ENCODE assay signal across 12 mouse cellular contexts in the genomic region with DNA sequence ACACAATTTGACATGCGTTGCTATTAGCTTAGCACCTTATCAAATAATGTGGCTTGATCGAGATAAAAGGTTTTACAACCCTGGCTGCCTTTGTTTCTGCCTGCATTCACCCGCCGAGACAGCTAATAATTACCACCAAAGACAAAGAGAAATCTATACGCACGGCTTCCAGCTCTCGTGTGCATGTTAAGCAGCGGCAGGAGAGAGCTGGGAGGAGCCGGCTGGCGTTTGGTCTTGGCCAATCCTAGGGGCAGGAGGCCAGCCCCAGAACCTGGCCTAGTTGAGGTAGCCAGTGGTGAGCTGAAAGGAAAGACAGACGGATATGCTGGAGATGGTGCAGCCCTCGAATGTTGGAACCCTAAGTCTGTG.
DNase-seq lines count a peak whose midpoint lies in the region; ATAC-seq and TF ChIP-seq lines count a peak whose summit lies in the region.
"Had no signal": no experiment of that assay in that cellular context is flagged by ENCODE, and none has a peak within 500 bp of the region (broad histone marks: within the 10 kb centered on the region; RNA-seq: fewer than 3 reads in every experiment).

No protein-coding gene starts in this region.

- H3K36me3 ChIP-seq in intestine, embryonic 14.5 days (ENCODE audit: control insufficient read depth, insufficient read depth, low read length), result no peaks in the 10 kb centered on the region
- H3K36me3 ChIP-seq in intestine, postnatal 0 days (ENCODE audit: control insufficient read depth, insufficient read depth), result no peaks in the 10 kb centered on the region
- H3K36me3 ChIP-seq in hindbrain, embryonic 14.5 days (replicated peaks; ENCODE audit: control insufficient read depth, insufficient read depth), result no peaks in the 10 kb centered on the region
- H3K36me3 ChIP-seq in midbrain, embryonic 16.5 days (ENCODE audit: control insufficient read depth, insufficient read depth, low read length), result no peaks in the 10 kb centered on the region

- TF ChIP-seq CTCF in intestine, postnatal 0 days (IDR thresholded peaks at IDR 0.05; ENCODE audit: low read depth), result no peak

- no peak overlapping the region for H3K4me3 ChIP-seq in intestine, embryonic 14.5 days (ENCODE audit: low read depth, low read length)
- H3K4me3 ChIP-seq in intestine, postnatal 0 days (ENCODE audit: low read depth, low read length), result no peak overlapping the region
- no peak overlapping the region for H3K4me3 ChIP-seq in hindbrain, embryonic 14.5 days (replicated peaks; ENCODE audit: low read length)
- H3K4me3 ChIP-seq in midbrain, embryonic 16.5 days (ENCODE audit: low read depth, low read length), result no peak overlapping the region

- H3K9ac ChIP-seq in intestine, embryonic 14.5 days (ENCODE audit: low read length), result no peak overlapping the region
- no peak overlapping the region for H3K9ac ChIP-seq in intestine, postnatal 0 days (ENCODE audit: low read depth, low read length)
- peak overlapping the region; percentile 12 for H3K9ac ChIP-seq in hindbrain, embryonic 14.5 days
- H3K9ac ChIP-seq in midbrain, embryonic 16.5 days (ENCODE audit: low read depth, low read length), result 0 out of 2 replicates have a peak overlapping the region, but pooled peaks have one; percentile 27
- H3K9ac ChIP-seq: liver, embryonic 14.5 days had no signal

- 34% methylated on average over 12 of the region's 12 CpGs for WGBS in intestine, embryonic 14.5 days
- WGBS in intestine, postnatal 0 days, result 21% methylated on average over 12 of the region's 12 CpGs
- WGBS in hindbrain, embryonic 14.5 days, result 18% methylated on average over 12 of the region's 12 CpGs
- 31% methylated on average over 12 of the region's 12 CpGs for WGBS in midbrain, embryonic 16.5 days

- intact Hi-C loops in heart, postnatal 36 days (cut with DNase I), result loop anchor here (2.0 kb wide), 1 partner anchor 150 kb away; no protein-coding TSS in a partner anchor

- H3K9me3 ChIP-seq in intestine, embryonic 14.5 days (ENCODE audit: control insufficient read depth, low read length), result no peaks in the 10 kb centered on the region
- no peaks in the 10 kb centered on the region for H3K9me3 ChIP-seq in intestine, postnatal 0 days (ENCODE audit: control insufficient read depth)
- H3K9me3 ChIP-seq in hindbrain, embryonic 14.5 days (ENCODE audit: control insufficient read depth, low read length), result no peaks in the 10 kb centered on the region
- no peaks in the 10 kb centered on the region for H3K9me3 ChIP-seq in midbrain, embryonic 16.5 days (replicated peaks; ENCODE audit: control insufficient read depth, low read length, poor library complexity, severe bottlenecking)

- no peak overlapping the region for H3K4me2 ChIP-seq in intestine, embryonic 14.5 days (ENCODE audit: low read length)
- no peak overlapping the region; the same call in 1 of the 2 replicates for H3K4me2 ChIP-seq in intestine, postnatal 0 days (replicated peaks; ENCODE audit: low read depth)
- H3K4me2 ChIP-seq in hindbrain, embryonic 14.5 days (replicated peaks), result no peak overlapping the region
- H3K4me2 ChIP-seq in midbrain, embryonic 16.5 days (ENCODE audit: low read length), result no peak overlapping the region

- H3K27me3 ChIP-seq in intestine, embryonic 14.5 days (replicated peaks; ENCODE audit: control insufficient read depth, insufficient read depth, low read length), result no peaks in the 10 kb centered on the region
- H3K27me3 ChIP-seq in intestine, postnatal 0 days (replicated peaks; ENCODE audit: control insufficient read depth, insufficient read depth, low read length), result no peaks in the 10 kb centered on the region
- no peaks in the 10 kb centered on the region for H3K27me3 ChIP-seq in hindbrain, embryonic 14.5 days (ENCODE audit: control insufficient read depth, insufficient read depth, low read length)
- H3K27me3 ChIP-seq in midbrain, embryonic 16.5 days (ENCODE audit: control insufficient read depth, insufficient read depth, low read depth, low read length), result no peaks in the 10 kb centered on the region

- DNase-seq in intestine, embryonic 14.5 days (ENCODE audit: low spot score), result peak; percentile 59
- DNase-seq in hindbrain, embryonic 14.5 days (ENCODE audit: low spot score), result peak; percentile 66
- DNase-seq in heart, postnatal 36 days, result no peak
- DNase-seq in urinary bladder, adult 18-20 months (ENCODE audit: low spot score in 2 of 2), result no peak
- no peak for DNase-seq in layer of hippocampus, adult 9-11 months
- DNase-seq in adipocyte (ENCODE audit: low spot score), result no peak
- DNase-seq: lung, postnatal 4 days; right cerebral cortex, postnatal 25 days had no signal

- H3K4me1 ChIP-seq in intestine, embryonic 14.5 days (replicated peaks; ENCODE audit: control insufficient read depth, insufficient read depth, low read length), result no peaks in the 10 kb centered on the region
- 0 out of 2 replicates have a peak, but pooled peaks cover 2% of the 10 kb centered on the region for H3K4me1 ChIP-seq in intestine, postnatal 0 days (replicated peaks; ENCODE audit: control insufficient read depth, insufficient read depth, low read length)
- H3K4me1 ChIP-seq in hindbrain, embryonic 14.5 days (replicated peaks; ENCODE audit: control insufficient read depth, insufficient read depth, low read length), result peaks cover 12% of the 10 kb centered on the region
- H3K4me1 ChIP-seq in midbrain, embryonic 16.5 days (ENCODE audit: control insufficient read depth, insufficient read depth, low read length), result peaks cover 19% of the 10 kb centered on the region

- ATAC-seq in intestine, embryonic 14.5 days (replicated peaks; ENCODE audit: low FRiP score, low TSS enrichment, low read depth), result peak; percentile 55; the same call in 1 of the 2 replicates
- no peak for ATAC-seq in intestine, postnatal 0 days
- no peak for ATAC-seq in hindbrain, embryonic 14.5 days (ENCODE audit: low FRiP score)
- peak; percentile 15; the same call in 1 of the 2 replicates for ATAC-seq in midbrain, embryonic 16.5 days

- no peak overlapping the region for H3K27ac ChIP-seq in intestine, embryonic 14.5 days (ENCODE audit: low read depth)
- H3K27ac ChIP-seq in intestine, postnatal 0 days (ENCODE audit: low read depth, low read length), result no peak overlapping the region
- peak overlapping the region; percentile 82 for H3K27ac ChIP-seq in hindbrain, embryonic 14.5 days
- H3K27ac ChIP-seq in midbrain, embryonic 16.5 days (ENCODE audit: low read length), result peak overlapping the region; percentile 56
- H3K27ac ChIP-seq: kidney, postnatal 0 days; liver, embryonic 14.5 days had no signal

Comparison
In these comparisons a context has a peak if more than half of its experiments do, and no peak if none do; other contexts are left out.
1. ATAC-seq: peak in intestine, embryonic 14.5 days (single experiment) and midbrain, embryonic 16.5 days (single experiment); none in intestine, postnatal 0 days (single experiment) and hindbrain, embryonic 14.5 days (single experiment).
2. DNase-seq: peak in intestine, embryonic 14.5 days (single experiment) and hindbrain, embryonic 14.5 days (single experiment); none in heart, postnatal 36 days (0 of 2), urinary bladder, adult 18-20 months (0 of 2), layer of hippocampus, adult 9-11 months (single experiment) and adipocyte (single experiment).
3. H3K27ac ChIP-seq: peak in hindbrain, embryonic 14.5 days (single experiment) and midbrain, embryonic 16.5 days (single experiment); none in intestine, embryonic 14.5 days (single experiment) and intestine, postnatal 0 days (single experiment).
4. H3K9ac ChIP-seq: peak in hindbrain, embryonic 14.5 days (single experiment) and midbrain, embryonic 16.5 days (single experiment); none in intestine, embryonic 14.5 days (single experiment) and intestine, postnatal 0 days (single experiment).